Mouse (Mus musculus) heart, embryonic 11.5 days (tissue): ENCODE data around the gene H2al1o. TPM values are rescaled to one million over a fixed set of nuclear protein-coding genes. Genes with fewer than 3 reads are reported as not detected.
"Not testable (repeated sequence)": the region's sequence is repeated elsewhere in the genome, so short reads cannot be mapped to it uniquely, and the experiment has no call there.

Experiments used
- ATAC-seq: fragments of 200-750 bp; cut with Nextera tagmentation; replicated peaks from 2 replicates; pipeline ENCODE4 v1.8.0; 2017; ENCODE audit warnings: moderate library complexity; ENCODE audit not compliant: insufficient number of reproducible peaks, low FRiP score, low TSS enrichment
- H3K27ac ChIP-seq: fragments of 300-500 bp; sonication (generic); 2 replicates; pipeline ENCODE4 v1.5.1; 2014; ENCODE audit warnings: mild to moderate bottlenecking, low read depth, low read length
- H3K27me3 ChIP-seq: fragments of 300-500 bp; sonication (generic); 2 replicates; pipeline ENCODE4 v1.6.1; 2014; ENCODE audit warnings: mild to moderate bottlenecking, low read length, mixed read lengths; ENCODE audit not compliant: control insufficient read depth, insufficient read depth
- H3K36me3 ChIP-seq: fragments of 300-500 bp; sonication (generic); 2 replicates; pipeline ENCODE4 v1.6.1; 2014; ENCODE audit warnings: mild to moderate bottlenecking, low read length, moderate library complexity, mixed read lengths; ENCODE audit not compliant: control insufficient read depth, insufficient read depth
- H3K4me1 ChIP-seq: fragments of 300-500 bp; sonication (generic); 2 replicates; pipeline ENCODE4 v1.6.1; 2014; ENCODE audit warnings: low read length; ENCODE audit not compliant: control insufficient read depth, insufficient read depth
- H3K4me2 ChIP-seq: fragments of 300-500 bp; sonication (generic); 2 replicates; pipeline ENCODE4 v1.6.1; 2014; ENCODE audit warnings: mild to moderate bottlenecking, moderate library complexity
- H3K4me3 ChIP-seq: fragments of 300-500 bp; sonication (generic); 2 replicates; pipeline ENCODE4 v1.5.1; 2014; ENCODE audit warnings: low read depth, low read length
- H3K9ac ChIP-seq: fragments of 300-500 bp; sonication (generic); 2 replicates; pipeline ENCODE4 v1.6.1; 2014; ENCODE audit warnings: mild to moderate bottlenecking, low read depth, low read length, moderate library complexity
- H3K9me3 ChIP-seq: fragments of 300-500 bp; sonication (generic); replicated peaks from 2 replicates; pipeline ENCODE4 v1.6.1; 2016; ENCODE audit warnings: low read length; ENCODE audit not compliant: control insufficient read depth
- whole genome bisulfite sequencing: fragments of 180-500 bp; shearing (Covaris S2); extraction: QIAGEN DNeasy Blood & Tissue Kit; methylation state at CpG from one replicate; pipeline ENCODE4 v1.1.7; 2014; ENCODE audit not compliant: insufficient replicate concordance; 5-methylcytosine and 5-hydroxymethylcytosine counted together
- polyA plus RNA-seq: library from polyadenylated mRNA; unstranded; fragments of >200 nt; fragmentation: Nextera tagmentation; extraction: Ambion mirVana; gene quantifications from 2 replicates; pipeline ENCODE4 v1.2.1, GENCODE M21; 2014

H2al1o gene
- not detected in 2 replicates for polyA plus RNA-seq

DNA sequence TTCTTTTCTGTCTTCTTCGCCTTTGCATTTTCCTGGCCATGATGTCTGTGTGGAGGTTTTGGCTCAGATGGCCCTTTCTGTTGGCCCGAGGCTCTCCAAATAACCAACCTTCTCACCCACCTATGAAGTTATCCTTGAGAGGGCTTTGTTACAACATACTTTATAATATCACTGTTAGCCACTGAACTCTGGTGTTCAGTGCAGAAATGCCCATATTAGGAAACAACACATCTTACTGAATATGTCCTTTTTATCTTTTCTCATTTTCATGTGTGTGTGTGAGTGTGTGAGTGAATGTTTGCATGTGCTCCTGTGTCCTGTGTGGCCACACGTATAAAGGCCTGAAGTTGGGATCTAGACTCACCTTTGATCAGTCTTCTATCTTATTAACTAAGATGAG is at the start of gene H2al1o:
TSS of gene H2al1o (minus strand) at position 101 of the 400 bp plus-strand sequence.
- H3K36me3 ChIP-seq, H3K27me3 ChIP-seq, H3K9ac ChIP-seq, H3K9me3 ChIP-seq, H3K4me2 ChIP-seq, ATAC-seq, H3K4me3 ChIP-seq, H3K4me1 ChIP-seq, H3K27ac ChIP-seq: not testable (repeated sequence)
- WGBS = 78% methylated on average over 3 of the region's 3 CpGs

DNA sequence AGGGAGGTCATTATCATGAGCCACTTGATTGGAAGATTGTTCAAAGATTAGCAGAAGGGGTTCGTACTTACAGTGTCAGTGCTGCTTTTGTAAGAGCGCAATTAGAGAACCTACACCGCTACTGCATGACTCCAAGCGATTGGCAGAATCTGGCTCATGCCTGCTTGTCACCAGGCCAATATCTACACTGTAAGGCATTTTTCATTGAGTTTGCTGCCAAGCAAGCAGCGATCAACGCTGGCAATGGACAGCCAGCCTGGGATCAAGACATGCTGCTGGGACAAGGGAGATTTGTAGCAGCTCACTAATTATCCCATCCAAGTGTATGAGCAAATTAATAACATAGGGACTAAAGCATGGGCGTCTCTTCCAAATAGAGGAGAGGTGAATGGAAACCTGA is 25.8 kb upstream of the H2al1o start:
- H3K27me3 ChIP-seq, H3K4me3 ChIP-seq, H3K4me2 ChIP-seq, H3K4me1 ChIP-seq, H3K36me3 ChIP-seq, H3K9me3 ChIP-seq, H3K9ac ChIP-seq, H3K27ac ChIP-seq, ATAC-seq: not testable (repeated sequence)
- WGBS = 80% methylated on average over 7 of the region's 7 CpGs

DNA sequence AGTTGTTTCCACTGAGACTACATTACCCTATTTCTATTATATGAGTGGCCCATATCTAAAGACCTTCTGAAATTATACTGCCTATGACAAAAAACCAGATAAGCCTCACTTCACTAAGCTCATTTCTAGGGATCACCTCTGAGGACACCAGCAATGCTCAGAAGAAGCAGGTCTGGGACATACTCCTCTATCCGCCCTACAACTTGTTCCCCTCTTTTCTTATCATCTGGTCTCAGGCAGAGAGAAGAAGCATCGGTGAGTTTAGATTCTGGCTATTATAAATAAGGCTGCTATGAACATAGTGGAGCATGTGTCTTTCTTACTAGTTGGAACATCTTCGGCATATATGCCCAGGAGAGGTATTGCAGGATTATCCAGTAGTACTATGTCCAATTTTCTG is 35.3 kb downstream of the H2al1o start:
- H3K4me3 ChIP-seq = no peak overlapping the region
- H3K36me3 ChIP-seq = no peaks in the 10 kb centered on the region
- H3K4me1 ChIP-seq = no peaks in the 10 kb centered on the region
- no peak overlapping the region for H3K4me2 ChIP-seq
- ATAC-seq = no peak
- H3K27ac ChIP-seq = no peak overlapping the region
- H3K9ac ChIP-seq = no peak overlapping the region
- 77% methylated on average over 3 of the region's 3 CpGs for WGBS
- H3K9me3 ChIP-seq = no peaks in the 10 kb centered on the region
- H3K27me3 ChIP-seq = no peaks in the 10 kb centered on the region

Other genes with a start within 250 kb of the H2al1o start
- gene H2al1k, start 221.8 kb downstream of the H2al1o start, polyA plus RNA-seq = not detected in 2 replicates
- 0.20 and 0.67 TPM in 2 replicates for gene Cybb, start 84.6 kb downstream of the H2al1o start, polyA plus RNA-seq
- 54.9 and 62.3 TPM in 2 replicates for gene Dynlt3, start 90.6 kb upstream of the H2al1o start, polyA plus RNA-seq